In genomic region chr10:109360161-109360560, GRCm38 (mm10) we compare ENCODE assay signal across 26 mouse cellular contexts.
A peak's percentile ranks its signal among the peaks of the same experiment; 100 is the strongest.
DNase-seq lines count a peak whose midpoint lies in the region; ATAC-seq and TF ChIP-seq lines count a peak whose summit lies in the region.
"Had no signal": no experiment of that assay in that cellular context is flagged by ENCODE, and none has a peak within 500 bp of the region (broad histone marks: within the 10 kb centered on the region; RNA-seq: fewer than 3 reads in every experiment).

No protein-coding gene starts in this region.

- H3K36me3 ChIP-seq in forebrain, embryonic 15.5 days = no peaks in the 10 kb centered on the region
- H3K36me3 ChIP-seq in forebrain, embryonic 12.5 days (replicated peaks) = no peaks in the 10 kb centered on the region
- H3K36me3 ChIP-seq in hindbrain, embryonic 15.5 days = no peaks in the 10 kb centered on the region
- no peaks in the 10 kb centered on the region for H3K36me3 ChIP-seq in hindbrain, embryonic 12.5 days
- H3K36me3 ChIP-seq: embryonic facial prominence, embryonic 13.5 days; forebrain, embryonic 10.5 days; heart, embryonic 10.5 days; heart, embryonic 15.5 days; liver, embryonic 12.5 days; midbrain, embryonic 12.5 days; neural tube, embryonic 15.5 days had no signal

- no peak overlapping the region for H3K9ac ChIP-seq in forebrain, embryonic 15.5 days (replicated peaks)
- H3K9ac ChIP-seq in forebrain, embryonic 12.5 days = no peak overlapping the region
- H3K9ac ChIP-seq in hindbrain, embryonic 15.5 days = no peak overlapping the region
- no peak overlapping the region for H3K9ac ChIP-seq in hindbrain, embryonic 12.5 days
- H3K9ac ChIP-seq: embryonic facial prominence, embryonic 13.5 days; heart, embryonic 15.5 days; liver, embryonic 12.5 days; liver, postnatal 0 days; midbrain, embryonic 12.5 days; neural tube, embryonic 15.5 days had no signal

- no peak for TF ChIP-seq CTCF in cortical plate, adult 2 months (IDR thresholded peaks at IDR 0.05; ENCODE audit: extremely low read depth, insufficient read depth, low read length)

- WGBS in forebrain, embryonic 15.5 days = 18% methylated on average over 1 of the region's 1 CpGs
- WGBS in forebrain, embryonic 12.5 days = 33% methylated on average over 1 of the region's 1 CpGs
- 27% methylated on average over 1 of the region's 1 CpGs for WGBS in hindbrain, embryonic 15.5 days
- WGBS in hindbrain, embryonic 12.5 days = 43% methylated on average over 1 of the region's 1 CpGs

- H3K4me3 ChIP-seq in forebrain, embryonic 15.5 days = no peak overlapping the region
- no peak overlapping the region for H3K4me3 ChIP-seq in forebrain, embryonic 12.5 days (replicated peaks)
- no peak overlapping the region for H3K4me3 ChIP-seq in hindbrain, embryonic 15.5 days
- no peak overlapping the region for H3K4me3 ChIP-seq in hindbrain, embryonic 12.5 days
- no peak overlapping the region for H3K4me3 ChIP-seq in cortical plate, adult 2 months (ENCODE audit: insufficient read depth, low read length)
- H3K4me3 ChIP-seq: embryonic facial prominence, embryonic 13.5 days; forebrain, embryonic 10.5 days; heart, embryonic 10.5 days; heart, embryonic 15.5 days; liver, embryonic 12.5 days; midbrain, embryonic 12.5 days; neural tube, embryonic 15.5 days had no signal

- H3K9me3 ChIP-seq in forebrain, embryonic 15.5 days = no peaks in the 10 kb centered on the region
- no peaks in the 10 kb centered on the region for H3K9me3 ChIP-seq in forebrain, embryonic 12.5 days
- H3K9me3 ChIP-seq in hindbrain, embryonic 15.5 days = no peaks in the 10 kb centered on the region
- H3K9me3 ChIP-seq in hindbrain, embryonic 12.5 days (replicated peaks) = no peaks in the 10 kb centered on the region
- H3K9me3 ChIP-seq: embryonic facial prominence, embryonic 13.5 days; forebrain, embryonic 10.5 days; heart, embryonic 10.5 days; heart, embryonic 15.5 days; liver, embryonic 12.5 days; midbrain, embryonic 12.5 days; neural tube, embryonic 15.5 days had no signal

- peak; percentile 65 for ATAC-seq in forebrain, embryonic 15.5 days (replicated peaks)
- no peak for ATAC-seq in forebrain, embryonic 12.5 days (ENCODE audit: low FRiP score)
- ATAC-seq in hindbrain, embryonic 15.5 days (ENCODE audit: low FRiP score, low read depth) = peak; percentile 68
- ATAC-seq in hindbrain, embryonic 12.5 days (ENCODE audit: low FRiP score) = no peak
- ATAC-seq: intestine, postnatal 0 days; liver, embryonic 12.5 days; liver, postnatal 0 days had no signal

- peak overlapping the region; percentile 55; the same call in 1 of the 2 replicates for H3K27ac ChIP-seq in forebrain, embryonic 15.5 days (replicated peaks)
- H3K27ac ChIP-seq in forebrain, embryonic 12.5 days = no peak overlapping the region
- no peak overlapping the region for H3K27ac ChIP-seq in hindbrain, embryonic 15.5 days (replicated peaks)
- no peak overlapping the region for H3K27ac ChIP-seq in hindbrain, embryonic 12.5 days
- H3K27ac ChIP-seq in cortical plate, adult 2 months (ENCODE audit: insufficient read depth, low read length) = peak overlapping the region; percentile 46
- H3K27ac ChIP-seq: embryonic facial prominence, embryonic 13.5 days; forebrain, embryonic 10.5 days; heart, embryonic 10.5 days; heart, embryonic 15.5 days; liver, embryonic 12.5 days; midbrain, embryonic 12.5 days; neural tube, embryonic 15.5 days had no signal

- DNase-seq in Muller cell, postnatal 12 days (ENCODE audit: inconsistent ontology term) = peak; percentile 94
- no peak for DNase-seq in T-cell, adult 2 months (ENCODE audit: low spot score)
- DNase-seq: adrenal gland, adult 2 months; adrenal gland, postnatal 36 days; cerebellum, adult 9-10 months; gastrocnemius, postnatal 10 days; kidney, adult 9 months; kidney, postnatal 10 days; layer of hippocampus, adult 9-11 months; liver, postnatal 0 days; lung, postnatal 36 days; retina, postnatal 1 day; right cerebral cortex, postnatal 14 days had no signal

- H3K4me1 ChIP-seq in forebrain, embryonic 15.5 days = peaks cover 22% of the 10 kb centered on the region
- H3K4me1 ChIP-seq in forebrain, embryonic 12.5 days = 0 out of 2 replicates have a peak, but pooled peaks cover 3% of the 10 kb centered on the region
- no peaks in the 10 kb centered on the region for H3K4me1 ChIP-seq in hindbrain, embryonic 15.5 days (replicated peaks)
- H3K4me1 ChIP-seq in hindbrain, embryonic 12.5 days = 0 out of 2 replicates have a peak, but pooled peaks cover 2% of the 10 kb centered on the region
- no peaks in the 10 kb centered on the region for H3K4me1 ChIP-seq in cortical plate, adult 2 months (ENCODE audit: control insufficient read depth, insufficient read depth, low read length)
- H3K4me1 ChIP-seq: embryonic facial prominence, embryonic 13.5 days; forebrain, embryonic 10.5 days; heart, embryonic 10.5 days; heart, embryonic 15.5 days; liver, embryonic 12.5 days; midbrain, embryonic 12.5 days; neural tube, embryonic 15.5 days had no signal

- no peak for TF ChIP-seq POLR2A in cortical plate, adult 2 months (IDR thresholded peaks at IDR 0.05; ENCODE audit: extremely low read depth, insufficient read depth, low read length)

- no peak overlapping the region for H3K4me2 ChIP-seq in forebrain, embryonic 15.5 days (replicated peaks)
- H3K4me2 ChIP-seq in forebrain, embryonic 12.5 days = no peak overlapping the region
- H3K4me2 ChIP-seq in hindbrain, embryonic 15.5 days = no peak overlapping the region
- H3K4me2 ChIP-seq in hindbrain, embryonic 12.5 days (replicated peaks) = no peak overlapping the region
- H3K4me2 ChIP-seq: embryonic facial prominence, embryonic 13.5 days; heart, embryonic 15.5 days; liver, embryonic 12.5 days; midbrain, embryonic 12.5 days; neural tube, embryonic 15.5 days had no signal

- H3K27me3 ChIP-seq in forebrain, embryonic 15.5 days = no peaks in the 10 kb centered on the region
- H3K27me3 ChIP-seq in forebrain, embryonic 12.5 days = no peaks in the 10 kb centered on the region
- no peaks in the 10 kb centered on the region for H3K27me3 ChIP-seq in hindbrain, embryonic 15.5 days
- no peaks in the 10 kb centered on the region for H3K27me3 ChIP-seq in hindbrain, embryonic 12.5 days
- H3K27me3 ChIP-seq: embryonic facial prominence, embryonic 13.5 days; heart, embryonic 15.5 days; liver, embryonic 12.5 days; midbrain, embryonic 12.5 days; neural tube, embryonic 15.5 days had no signal

Comparison
In these comparisons a context has a peak if more than half of its experiments do, and no peak if none do; other contexts are left out.
1. ATAC-seq: peak in forebrain, embryonic 15.5 days (single experiment) and hindbrain, embryonic 15.5 days (single experiment); none in forebrain, embryonic 12.5 days (single experiment) and hindbrain, embryonic 12.5 days (single experiment).
2. H3K27ac ChIP-seq: peak in forebrain, embryonic 15.5 days (single experiment) and cortical plate, adult 2 months (single experiment); none in forebrain, embryonic 12.5 days (single experiment), hindbrain, embryonic 15.5 days (single experiment) and hindbrain, embryonic 12.5 days (single experiment).